Mouse (Mus musculus) C2C12 (cell line): ENCODE results near the gene Rfx1. TPM values are rescaled to one million over a fixed set of nuclear protein-coding genes. Genes with fewer than 3 reads are reported as not detected.

Experiments used
- H3K27me3 ChIP-seq: one replicate; pipeline ENCODE4 v1.6.1; 2011; ENCODE audit not compliant: control insufficient read depth, insufficient read depth, insufficient read length
- H3K36me3 ChIP-seq: one replicate; pipeline ENCODE4 v1.6.1; 2011; ENCODE audit not compliant: control insufficient read depth, insufficient read depth
- H3K4me3 ChIP-seq: one replicate; pipeline ENCODE4 v1.5.1; 2011; ENCODE audit warnings: mild to moderate bottlenecking, control low read depth; ENCODE audit not compliant: poor library complexity, insufficient read depth, severe bottlenecking
- H3K79me2 ChIP-seq: one replicate; pipeline ENCODE4 v1.6.1; 2011; ENCODE audit not compliant: control insufficient read depth, insufficient read depth
- H3K79me3 ChIP-seq: one replicate; pipeline ENCODE4 v1.6.1; 2011; ENCODE audit warnings: low read depth, control low read depth
- H3ac ChIP-seq: one replicate; pipeline ENCODE3; 2011; ENCODE audit warnings: low read depth; ENCODE audit not compliant: control insufficient read depth, insufficient read length
- CEBPB ChIP-seq: IDR thresholded peaks from one replicate; pipeline ENCODE4 v1.6.1; 2011; ENCODE audit warnings: low read depth, mild to moderate bottlenecking, control low read depth, moderate library complexity
- CTCF ChIP-seq: IDR thresholded peaks from one replicate; pipeline ENCODE4 v1.5.1; 2011; ENCODE audit not compliant: control insufficient read depth, insufficient read depth, insufficient read length
- FOSL1 ChIP-seq: IDR thresholded peaks from one replicate; pipeline ENCODE4 v1.8.0; 2011; ENCODE audit warnings: mild to moderate bottlenecking, low read length; ENCODE audit not compliant: poor library complexity, insufficient read depth, severe bottlenecking
- MAX ChIP-seq: IDR thresholded peaks from one replicate; pipeline ENCODE4 v1.6.1; 2011; ENCODE audit warnings: mild to moderate bottlenecking, control low read depth
- MYOD1 ChIP-seq: IDR thresholded peaks from one replicate; pipeline ENCODE4 v1.6.1; 2011; ENCODE audit warnings: low read depth; ENCODE audit not compliant: control insufficient read depth, insufficient read length
- MYOG ChIP-seq: IDR thresholded peaks from one replicate; pipeline ENCODE4 v1.6.1; 2011; ENCODE audit not compliant: control insufficient read depth, insufficient read length; ENCODE audit errors: extremely low read depth
- USF1 ChIP-seq: IDR thresholded peaks from one replicate; pipeline ENCODE4 v1.6.1; 2011; ENCODE audit warnings: low read depth, mild to moderate bottlenecking, control low read depth, moderate library complexity
- polyA plus RNA-seq: library from polyadenylated mRNA; unstranded; fragments of >200 nt; fragmentation: generic; extraction: Trizol; gene quantifications from one replicate; pipeline ENCODE4 v1.2.1, GENCODE M21; 2012; ENCODE audit warnings: missing spikeins

Rfx1 gene
- polyA plus RNA-seq, 1 experiment: 9.8 TPM

DNA sequence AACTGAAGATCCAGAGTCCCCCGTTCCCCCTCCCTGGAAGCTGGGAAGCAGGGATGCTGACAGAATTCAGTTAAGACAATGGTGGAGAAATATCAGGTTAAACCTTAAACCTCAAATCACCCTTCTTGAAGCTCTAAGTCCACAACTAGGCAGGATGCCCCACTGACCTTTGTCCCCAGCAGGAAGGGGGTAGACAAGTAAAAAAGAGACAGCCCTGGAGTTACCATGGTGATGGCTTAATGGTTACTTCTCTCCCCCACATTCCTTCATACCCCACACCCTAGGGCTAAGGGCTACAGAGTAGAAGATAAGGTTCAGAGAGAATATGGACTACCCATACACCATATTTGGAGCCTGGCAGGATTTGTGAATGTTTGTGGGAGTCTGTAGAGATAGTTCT, 43.0 kb upstream of the Rfx1 start:
- TF ChIP-seq FOSL1 (no peak), MYOG (no peak), MYOD1 (no peak), MAX (no peak), CEBPB (no peak), USF1 (no peak), CTCF (no peak)
- Histone ChIP-seq H3K4me3 (no peak overlapping the region), H3K79me2 (no peaks in the 10 kb centered on the region), H3K27me3 (no peaks in the 10 kb centered on the region), H3ac (no peak overlapping the region), H3K79me3 (no peaks in the 10 kb centered on the region), H3K36me3 (no peaks in the 10 kb centered on the region)

DNA sequence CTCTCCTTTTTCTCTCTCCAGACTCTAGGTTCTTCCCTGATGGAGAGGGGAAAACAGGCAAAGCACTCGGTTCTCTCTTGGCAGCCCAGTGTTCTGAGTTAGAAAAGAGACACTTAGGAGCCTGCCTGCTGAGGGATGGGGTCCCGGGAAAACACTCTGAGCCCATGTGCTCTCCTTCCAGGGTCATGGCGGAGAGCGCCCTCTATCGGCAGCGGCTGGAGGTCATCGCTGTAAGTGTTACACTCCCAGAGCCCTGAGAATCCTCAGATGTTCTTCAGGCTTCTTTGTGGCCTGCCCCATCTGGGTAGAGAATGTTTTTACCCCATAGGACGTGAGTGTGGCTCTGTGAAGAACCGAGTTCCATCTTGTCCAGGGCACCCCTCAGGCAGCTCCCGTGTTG, 42.5 kb upstream of the Rfx1 start:
- H3K27me3 ChIP-seq: no peaks in the 10 kb centered on the region

DNA sequence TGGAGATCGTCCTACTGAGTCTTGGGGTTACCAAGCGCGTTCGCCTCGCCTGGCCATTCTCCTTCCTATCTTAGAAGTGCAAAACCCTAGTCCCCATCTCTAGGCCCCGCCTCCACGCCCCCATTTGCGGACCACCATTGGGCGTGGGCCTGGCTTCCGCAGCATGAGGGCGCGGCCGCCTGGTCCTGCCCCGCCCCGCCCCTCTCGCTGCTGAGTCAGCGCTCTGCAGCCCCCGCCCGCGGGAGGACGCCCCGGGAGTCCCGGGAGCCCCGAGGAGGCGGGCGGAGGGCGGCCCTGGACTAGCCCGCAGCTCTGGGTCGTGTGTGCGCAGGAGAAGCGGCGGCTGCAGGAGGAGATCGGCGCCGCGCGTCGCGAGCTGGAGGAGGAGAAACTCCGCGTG, 40.8 kb upstream of the Rfx1 start:
- no peak for TF ChIP-seq CEBPB
- TF ChIP-seq MYOD1: no peak
- TF ChIP-seq CTCF: no peak
- no peak for TF ChIP-seq USF1
- no peak for TF ChIP-seq MYOG
- no peak for TF ChIP-seq MAX
- TF ChIP-seq FOSL1: no peak
- no peak overlapping the region for H3ac ChIP-seq

More for the DNA sequence above, 42.5 kb upstream of the Rfx1 start:
- H3K4me3 ChIP-seq: no peak overlapping the region
- TF ChIP-seq CEBPB (no peak), CTCF (peak; percentile 69), MYOG (no peak), USF1 (no peak), MYOD1 (no peak), MAX (no peak), FOSL1 (no peak)
- H3K79me3 ChIP-seq: no peaks in the 10 kb centered on the region
- no peaks in the 10 kb centered on the region for H3K36me3 ChIP-seq
- H3ac ChIP-seq: no peak overlapping the region
- H3K79me2 ChIP-seq: no peaks in the 10 kb centered on the region

DNA sequence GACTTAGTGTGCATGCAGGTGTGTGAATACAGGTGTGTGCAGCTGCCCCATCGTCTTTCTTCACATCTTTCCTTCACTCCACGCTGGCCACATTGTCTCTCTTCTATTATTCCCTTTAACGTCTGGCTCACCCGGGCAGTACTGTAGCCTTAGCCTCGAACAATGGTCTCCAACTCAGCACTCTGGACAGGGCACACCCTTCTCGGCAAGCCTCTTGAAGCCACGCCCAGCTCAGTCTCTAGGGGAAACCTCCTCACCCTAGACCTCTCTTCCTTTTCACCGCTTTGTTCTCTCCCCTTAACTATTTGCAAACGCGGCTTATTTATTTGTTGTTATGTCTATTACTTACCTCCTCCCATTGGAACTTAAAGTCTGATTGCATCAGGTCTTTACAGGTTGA, 39.2 kb upstream of the Rfx1 start:
- no peaks in the 10 kb centered on the region for H3K27me3 ChIP-seq
- H3ac ChIP-seq: no peak overlapping the region
- H3K79me2 ChIP-seq: no peaks in the 10 kb centered on the region
- H3K79me3 ChIP-seq: no peaks in the 10 kb centered on the region
- H3K36me3 ChIP-seq: no peaks in the 10 kb centered on the region
- H3K4me3 ChIP-seq: no peak overlapping the region
- no peak for TF ChIP-seq CEBPB
- no peak for TF ChIP-seq MYOD1
- no peak for TF ChIP-seq MYOG
- TF ChIP-seq CTCF: no peak
- TF ChIP-seq MAX: no peak
- TF ChIP-seq USF1: no peak
- no peak for TF ChIP-seq FOSL1

More for the DNA sequence above, 40.8 kb upstream of the Rfx1 start:
- Histone ChIP-seq H3K27me3 (no peaks in the 10 kb centered on the region), H3K79me2 (no peaks in the 10 kb centered on the region), H3K36me3 (no peaks in the 10 kb centered on the region), H3K79me3 (no peaks in the 10 kb centered on the region), H3K4me3 (no peak overlapping the region)

DNA sequence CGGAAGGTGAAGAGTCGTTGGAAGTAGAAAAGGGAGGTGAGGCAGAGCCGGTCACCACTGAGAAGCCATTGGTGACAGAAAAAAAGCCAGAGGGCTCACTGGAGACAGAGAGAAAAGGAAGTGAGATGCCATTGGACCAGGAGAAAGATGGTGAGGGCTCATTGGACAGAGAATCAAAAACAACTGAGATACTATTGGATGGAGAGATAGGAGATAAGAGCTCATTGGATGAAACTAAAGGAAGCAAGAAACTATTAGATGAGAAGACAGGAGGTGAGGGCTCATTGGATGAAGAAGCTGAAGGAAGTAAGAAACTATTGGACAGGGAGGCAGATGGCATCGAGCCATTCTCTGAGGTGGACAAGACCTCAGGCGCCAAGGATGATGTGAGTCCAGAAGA, 37.4 kb upstream of the Rfx1 start:
- Histone ChIP-seq H3K79me3 (no peaks in the 10 kb centered on the region), H3ac (no peak overlapping the region), H3K4me3 (no peak overlapping the region), H3K36me3 (no peaks in the 10 kb centered on the region), H3K27me3 (no peaks in the 10 kb centered on the region), H3K79me2 (no peaks in the 10 kb centered on the region)
- TF ChIP-seq MYOD1: no peak
- no peak for TF ChIP-seq CTCF
- TF ChIP-seq MYOG: no peak
- no peak for TF ChIP-seq MAX
- no peak for TF ChIP-seq CEBPB
- no peak for TF ChIP-seq USF1
- no peak for TF ChIP-seq FOSL1

DNA sequence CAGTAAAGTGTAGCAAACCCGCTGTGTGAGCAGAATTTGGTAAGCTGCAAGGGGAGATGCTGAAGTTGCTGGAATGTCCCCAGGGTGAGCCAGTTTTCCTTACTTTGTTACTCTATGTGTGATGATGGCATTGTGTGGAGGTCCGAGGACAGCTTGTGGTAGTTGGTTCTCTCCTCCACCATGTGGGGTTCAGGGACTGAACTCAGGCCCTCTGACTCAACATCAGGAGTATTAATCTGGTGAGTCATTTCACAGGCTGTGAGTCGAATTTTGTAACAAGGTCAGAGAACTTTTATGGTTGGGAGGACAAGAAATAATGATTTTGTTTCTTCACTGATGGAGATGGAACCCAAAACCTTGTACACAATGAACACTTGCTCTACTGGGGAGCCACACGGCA, 33.9 kb upstream of the Rfx1 start:
- TF ChIP-seq MAX: no peak
- TF ChIP-seq MYOD1: no peak
- TF ChIP-seq CTCF: no peak
- no peak for TF ChIP-seq USF1
- no peak for TF ChIP-seq MYOG
- peak; percentile 19 for TF ChIP-seq CEBPB
- TF ChIP-seq FOSL1: peak; percentile 49
- H3K27me3 ChIP-seq: no peaks in the 10 kb centered on the region
- H3K36me3 ChIP-seq: no peaks in the 10 kb centered on the region
- H3ac ChIP-seq: no peak overlapping the region
- H3K79me2 ChIP-seq: no peaks in the 10 kb centered on the region
- H3K79me3 ChIP-seq: no peaks in the 10 kb centered on the region
- no peak overlapping the region for H3K4me3 ChIP-seq
